Mouse (Mus musculus): ENCODE measurements at regions not wholly inside any gene's neighbourhood (a gene's known extent, or its start where the extent isn't known, plus 50 kb on each side); places are given as distances from the start of the nearest gene placed in this dataset.
A peak's percentile ranks its signal among the peaks of the same experiment; 100 is the strongest.

DNA sequence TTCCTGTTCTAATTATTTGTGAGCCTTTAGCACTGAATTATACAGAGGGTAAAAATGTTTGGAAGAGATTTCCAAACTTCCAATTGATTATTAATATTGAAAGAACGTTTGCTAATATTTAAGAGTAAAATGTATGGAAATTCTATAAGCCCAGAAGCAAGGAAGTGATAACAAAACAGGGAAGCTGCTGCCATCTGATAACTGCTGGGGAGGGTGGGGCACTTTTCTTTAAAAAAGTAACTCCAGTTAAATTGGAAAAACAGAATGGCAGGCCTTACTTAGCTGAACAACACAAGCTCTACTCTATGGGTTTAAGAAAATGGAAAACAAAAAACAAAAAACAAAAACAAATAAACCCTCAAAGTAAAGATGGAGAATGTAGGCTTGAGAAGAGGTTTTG lies 1327.7 kb downstream of the Hace1 start:
- H3K4me3 ChIP-seq: no peak overlapping the region
- no peaks in the 10 kb centered on the region for H3K36me3 ChIP-seq
- no peak overlapping the region for H3K27ac ChIP-seq
- no peak for DNase-seq (ENCODE audit: low spot score)
- H3K9me3 ChIP-seq: no peaks in the 10 kb centered on the region
- H3K4me1 ChIP-seq (replicated peaks): no peaks in the 10 kb centered on the region
- 76% methylated on average over 1 of the region's 1 CpGs for WGBS
- no peaks in the 10 kb centered on the region for H3K27me3 ChIP-seq (ENCODE audit: insufficient read depth, poor library complexity, severe bottlenecking)

GRCm38 (mm10) chr10:46922527-46923200 lies 1345.0 kb downstream of the Hace1 start:
- H3K27ac ChIP-seq: peak overlapping the region; percentile 59; the same call in 1 of the 2 replicates
- WGBS: 40% methylated on average over 7 of the region's 7 CpGs
- H3K4me3 ChIP-seq: no peak overlapping the region
- H3K27me3 ChIP-seq (ENCODE audit: insufficient read depth, poor library complexity, severe bottlenecking): no peaks in the 10 kb centered on the region
- no peaks in the 10 kb centered on the region for H3K9me3 ChIP-seq
- peaks cover 10% of the 10 kb centered on the region; the same call in 1 of the 2 replicates for H3K4me1 ChIP-seq (replicated peaks)
- H3K36me3 ChIP-seq: no peaks in the 10 kb centered on the region
- DNase-seq (ENCODE audit: low spot score): peak; percentile 9

DNA sequence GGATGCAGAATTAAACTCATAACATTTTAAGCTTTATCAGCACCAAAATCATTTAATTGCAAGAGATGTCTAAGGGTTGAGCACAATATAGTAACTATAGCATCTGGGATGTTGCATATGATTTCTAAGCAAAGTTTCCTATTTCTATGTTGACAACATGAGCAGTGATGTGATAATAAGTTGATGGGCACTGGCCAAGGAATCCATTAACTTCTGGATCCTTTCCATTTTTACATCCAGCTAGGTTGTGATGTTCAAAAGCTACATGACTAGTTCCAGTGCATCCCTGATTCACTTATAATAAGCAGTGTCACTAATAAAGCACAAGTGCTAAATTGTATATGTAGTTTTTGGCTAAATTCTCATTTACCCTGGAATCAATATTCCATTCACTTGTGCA lies 1356.7 kb downstream of the Hace1 start:
- no peaks in the 10 kb centered on the region for H3K9me3 ChIP-seq
- H3K27me3 ChIP-seq (ENCODE audit: insufficient read depth, poor library complexity, severe bottlenecking): no peaks in the 10 kb centered on the region
- no peak for DNase-seq (ENCODE audit: low spot score)
- H3K4me1 ChIP-seq (replicated peaks): no peaks in the 10 kb centered on the region
- H3K36me3 ChIP-seq: no peaks in the 10 kb centered on the region
- H3K4me3 ChIP-seq: no peak overlapping the region
- H3K27ac ChIP-seq: no peak overlapping the region

- no peak for DNase-seq (ENCODE audit: low spot score)
Measured at GRCm38 (mm10) chr10:46936248-46936970, 1358.8 kb downstream of the Hace1 start.

DNA sequence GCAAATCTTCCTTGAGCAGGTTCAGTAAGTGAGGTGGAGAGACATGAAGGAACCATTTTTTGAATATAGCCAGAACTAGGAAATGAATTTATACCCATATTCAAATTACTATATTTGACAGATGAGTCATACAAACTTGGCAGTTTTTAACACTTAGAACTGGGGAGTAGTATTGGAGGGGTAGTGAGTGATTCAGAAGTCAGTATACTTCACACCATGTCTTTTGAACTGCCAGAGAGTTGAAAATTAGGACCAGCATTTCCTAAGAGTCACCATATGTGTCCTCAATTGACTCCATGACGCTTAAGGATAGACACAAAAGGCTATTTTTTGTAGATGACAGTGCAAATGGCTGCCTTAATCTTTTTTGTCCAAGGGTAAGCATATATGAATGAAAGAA lies 1361.7 kb downstream of the Hace1 start:
- 61% methylated on average over 1 of the region's 1 CpGs for WGBS
- no peak for DNase-seq (ENCODE audit: low spot score)
- H3K36me3 ChIP-seq: no peaks in the 10 kb centered on the region

More at GRCm38 (mm10) chr10:46936248-46936970, 1358.8 kb downstream of the Hace1 start:
- 88% methylated on average over 5 of the region's 5 CpGs for WGBS
- H3K36me3 ChIP-seq: no peaks in the 10 kb centered on the region
- H3K9me3 ChIP-seq: no peaks in the 10 kb centered on the region
- no peak overlapping the region for H3K4me3 ChIP-seq
- H3K27me3 ChIP-seq (ENCODE audit: insufficient read depth, poor library complexity, severe bottlenecking): no peaks in the 10 kb centered on the region
- no peaks in the 10 kb centered on the region for H3K4me1 ChIP-seq (replicated peaks)
- no peak overlapping the region for H3K27ac ChIP-seq

GRCm38 (mm10) chr10:46939819-46940218 lies 1362.2 kb downstream of the Hace1 start:
- no peak overlapping the region for H3K4me3 ChIP-seq
- peak; percentile 15 for DNase-seq (ENCODE audit: low spot score)
- H3K9me3 ChIP-seq: no peaks in the 10 kb centered on the region
- no peak overlapping the region for H3K27ac ChIP-seq
- H3K27me3 ChIP-seq (ENCODE audit: insufficient read depth, poor library complexity, severe bottlenecking): no peaks in the 10 kb centered on the region
- H3K36me3 ChIP-seq: no peaks in the 10 kb centered on the region
- no peaks in the 10 kb centered on the region for H3K4me1 ChIP-seq (replicated peaks)
- WGBS: 56% methylated on average over 2 of the region's 2 CpGs

More for the DNA sequence above, 1361.7 kb downstream of the Hace1 start:
- no peaks in the 10 kb centered on the region for H3K27me3 ChIP-seq (ENCODE audit: insufficient read depth, poor library complexity, severe bottlenecking)
- no peaks in the 10 kb centered on the region for H3K4me1 ChIP-seq (replicated peaks)
- H3K4me3 ChIP-seq: no peak overlapping the region
- H3K27ac ChIP-seq: no peak overlapping the region
- H3K9me3 ChIP-seq: no peaks in the 10 kb centered on the region

DNA sequence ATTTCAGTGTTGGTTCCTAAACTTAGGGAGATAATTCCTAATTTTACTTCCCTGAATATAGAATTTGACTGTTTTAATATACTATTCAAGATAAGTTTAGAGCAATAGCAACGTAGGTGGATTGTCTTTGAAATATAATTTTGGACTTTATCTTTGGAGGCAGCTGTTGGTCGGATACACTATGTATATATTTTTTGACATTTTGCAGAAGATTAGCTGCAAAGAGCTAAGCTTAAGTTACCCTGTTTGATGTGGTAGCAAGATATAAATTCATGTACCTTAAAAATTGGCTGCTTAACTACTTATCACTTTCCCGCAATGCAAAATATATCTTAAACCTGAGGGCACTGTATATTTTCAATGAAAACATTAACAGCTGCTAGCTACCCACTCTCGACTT lies 1375.3 kb downstream of the Hace1 start:
- H3K36me3 ChIP-seq: no peaks in the 10 kb centered on the region
- H3K27me3 ChIP-seq (ENCODE audit: insufficient read depth, poor library complexity, severe bottlenecking): no peaks in the 10 kb centered on the region
- 88% methylated on average over 4 of the region's 4 CpGs for WGBS
- DNase-seq (ENCODE audit: low spot score): no peak
- no peaks in the 10 kb centered on the region for H3K9me3 ChIP-seq
- H3K27ac ChIP-seq: no peak overlapping the region
- H3K4me1 ChIP-seq (replicated peaks): no peaks in the 10 kb centered on the region
- no peak overlapping the region for H3K4me3 ChIP-seq

GRCm38 (mm10) chr10:46954701-46955100 lies 1377.1 kb downstream of the Hace1 start:
- Histone ChIP-seq H3K4me1 (replicated peaks) (no peaks in the 10 kb centered on the region), H3K27me3 (ENCODE audit: insufficient read depth, poor library complexity, severe bottlenecking) (no peaks in the 10 kb centered on the region), H3K36me3 (no peaks in the 10 kb centered on the region), H3K9me3 (no peaks in the 10 kb centered on the region), H3K4me3 (no peak overlapping the region), H3K27ac (no peak overlapping the region)
- DNase-seq (ENCODE audit: low spot score): no peak
- 88% methylated on average over 1 of the region's 1 CpGs for WGBS

DNA sequence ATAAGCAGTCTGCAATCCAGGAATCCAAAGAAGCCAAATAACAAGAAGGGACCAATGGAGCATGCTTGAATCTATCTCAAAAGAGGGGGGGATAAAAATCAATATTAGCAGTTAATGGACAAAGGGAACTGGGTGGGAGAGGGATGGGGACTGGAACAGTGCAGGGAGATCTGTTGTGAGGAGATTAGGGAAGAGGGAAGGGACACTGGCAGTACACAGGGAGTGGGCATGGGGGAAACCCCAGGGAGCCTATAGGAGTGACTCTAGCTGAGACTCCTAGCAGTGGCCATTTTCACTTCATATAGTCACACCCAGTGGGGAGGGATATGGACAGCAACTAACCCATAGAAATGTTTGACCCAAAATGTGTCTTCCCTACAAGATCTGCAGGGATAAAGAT lies 1402.8 kb downstream of the Hace1 start:
- no peaks in the 10 kb centered on the region for H3K9me3 ChIP-seq
- H3K4me3 ChIP-seq: no peak overlapping the region
- no peaks in the 10 kb centered on the region for H3K36me3 ChIP-seq
- H3K27ac ChIP-seq: no peak overlapping the region
- DNase-seq (ENCODE audit: low spot score): no peak
- H3K27me3 ChIP-seq (ENCODE audit: insufficient read depth, poor library complexity, severe bottlenecking): no peaks in the 10 kb centered on the region
- H3K4me1 ChIP-seq (replicated peaks): no peaks in the 10 kb centered on the region

GRCm38 (mm10) chr10:46999701-47000100 lies 1422.1 kb downstream of the Hace1 start:
- Histone ChIP-seq H3K4me3 (no peak overlapping the region), H3K36me3 (no peaks in the 10 kb centered on the region), H3K4me1 (replicated peaks) (no peaks in the 10 kb centered on the region), H3K27me3 (ENCODE audit: insufficient read depth, poor library complexity, severe bottlenecking) (no peaks in the 10 kb centered on the region), H3K9me3 (no peaks in the 10 kb centered on the region), H3K27ac (no peak overlapping the region)
- no peak for DNase-seq (ENCODE audit: low spot score)
- WGBS: 93% methylated on average over 1 of the region's 1 CpGs

DNA sequence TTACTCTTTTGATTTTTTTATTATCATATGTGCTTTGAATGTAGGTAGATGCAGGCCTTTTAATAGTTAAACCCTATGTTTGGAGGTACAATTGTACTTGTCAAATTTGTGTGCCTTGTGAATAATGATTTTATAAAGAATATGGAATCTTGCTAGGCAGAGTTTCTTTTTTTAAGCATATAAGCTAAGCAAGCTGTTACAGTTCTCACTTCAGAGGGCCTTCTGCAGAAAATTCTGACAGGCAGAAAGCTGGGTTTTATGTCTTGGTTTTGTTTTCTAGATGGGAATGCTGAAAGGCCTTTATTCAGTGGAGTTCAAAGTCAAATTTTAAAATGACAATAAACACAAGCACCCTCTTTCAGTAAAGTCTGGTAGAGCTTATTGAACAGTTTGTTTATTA lies 1451.1 kb downstream of the Hace1 start:
- no peaks in the 10 kb centered on the region for H3K27me3 ChIP-seq (ENCODE audit: insufficient read depth, poor library complexity, severe bottlenecking)
- H3K36me3 ChIP-seq: no peaks in the 10 kb centered on the region
- H3K4me3 ChIP-seq: no peak overlapping the region
- no peaks in the 10 kb centered on the region for H3K4me1 ChIP-seq (replicated peaks)
- no peak for DNase-seq (ENCODE audit: low spot score)
- no peaks in the 10 kb centered on the region for H3K9me3 ChIP-seq
- no peak overlapping the region for H3K27ac ChIP-seq

GRCm38 (mm10) chr10:47054672-47055071 lies 1477.0 kb downstream of the Hace1 start:
- Histone ChIP-seq H3K27me3 (ENCODE audit: insufficient read depth, poor library complexity, severe bottlenecking) (no peaks in the 10 kb centered on the region), H3K9me3 (no peaks in the 10 kb centered on the region), H3K27ac (no peak overlapping the region), H3K4me3 (no peak overlapping the region), H3K36me3 (no peaks in the 10 kb centered on the region), H3K4me1 (replicated peaks) (no peaks in the 10 kb centered on the region)
- DNase-seq (ENCODE audit: low spot score): no peak
- WGBS: 91% methylated on average over 2 of the region's 2 CpGs

- no peak overlapping the region for H3K27ac ChIP-seq
- 55% methylated on average over 1 of the region's 1 CpGs for WGBS
- H3K9me3 ChIP-seq: no peaks in the 10 kb centered on the region
- H3K36me3 ChIP-seq: no peaks in the 10 kb centered on the region
- no peak for DNase-seq (ENCODE audit: low spot score)
- no peaks in the 10 kb centered on the region for H3K4me1 ChIP-seq (replicated peaks)
- H3K4me3 ChIP-seq: no peak overlapping the region
- no peaks in the 10 kb centered on the region for H3K27me3 ChIP-seq (ENCODE audit: insufficient read depth, poor library complexity, severe bottlenecking)
Measured at GRCm38 (mm10) chr10:47102551-47102950, 1524.9 kb downstream of the Hace1 start.

Data from hindbrain, embryonic 10.5 days (tissue).